Mouse (Mus musculus): Measurements from ENCODE around the gene Dmbx1. TPM values are rescaled to one million over a fixed set of nuclear protein-coding genes. Genes with fewer than 3 reads are reported as not detected.

Gene Dmbx1
- 0.14 TPM for polyA plus RNA-seq (2014; fragmentation: Illumina TruSeq; extraction: RNeasy Lipid Tissue Mini Kit (QIAGEN cat#74804))

DNA sequence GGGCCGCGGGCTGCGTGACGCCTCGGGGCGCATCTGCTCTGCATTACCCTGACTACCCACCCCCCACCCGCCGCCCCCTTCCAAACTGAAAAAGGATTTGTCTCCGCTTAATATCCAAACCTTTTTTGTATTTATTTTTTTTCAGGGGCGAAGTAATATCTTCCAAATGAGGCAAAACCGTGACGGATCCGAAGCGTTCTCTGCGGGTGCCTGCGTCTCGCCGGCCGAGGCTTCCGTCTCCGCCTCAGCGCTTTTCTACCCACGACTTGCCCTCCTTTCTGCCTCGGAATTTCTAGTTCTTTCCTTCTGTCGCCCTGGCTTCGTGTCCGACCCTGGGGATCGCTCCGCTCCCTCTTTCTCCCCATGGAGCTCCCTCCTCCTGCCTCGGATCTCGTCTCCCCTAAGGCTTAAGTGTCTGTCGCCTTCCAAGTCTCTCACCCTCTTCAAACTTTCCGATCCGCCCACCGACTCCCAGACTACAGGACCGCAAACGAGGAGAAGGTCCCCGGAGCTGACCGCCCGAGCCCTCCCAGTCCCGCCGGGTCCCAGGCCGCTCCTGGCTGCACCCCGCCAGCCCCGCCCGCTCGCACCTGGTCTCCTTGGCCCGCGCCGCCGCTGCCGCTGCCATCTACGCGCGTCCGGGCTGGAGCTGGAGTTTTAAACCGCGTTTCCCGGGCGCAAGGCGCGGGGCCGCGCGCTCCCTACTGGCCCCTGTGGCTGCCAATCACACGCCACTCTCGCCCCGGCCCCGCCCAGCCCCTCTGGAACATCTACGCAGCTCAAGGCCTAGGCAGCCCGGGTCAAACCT, at the start of gene Dmbx1:
TSS of gene Dmbx1 (minus strand) at position 632 of the 808 bp plus-strand sequence.

DNA sequence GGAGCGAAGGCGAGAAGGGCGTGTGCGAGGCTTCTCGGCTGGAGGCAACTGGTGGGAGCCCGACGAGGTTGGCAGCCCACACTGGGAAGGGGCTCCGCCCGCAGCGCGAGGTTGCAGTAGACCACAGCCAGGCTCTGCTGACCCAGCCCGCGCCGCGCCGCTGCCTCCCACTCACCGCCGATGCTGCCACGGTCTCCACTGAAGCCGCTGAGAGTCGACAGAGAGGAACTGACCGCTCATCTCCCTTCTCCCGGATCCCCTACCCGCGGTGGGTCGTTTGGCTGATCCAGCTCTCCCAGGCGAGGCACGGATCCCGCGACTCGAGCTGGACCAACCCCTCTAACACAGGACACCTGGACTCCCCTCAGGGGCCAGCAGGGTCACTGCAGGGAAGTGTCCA, 49.2 kb downstream of the Dmbx1 start, which contains the start of gene 6430628N08Rik:
TSS of gene 6430628N08Rik (plus strand) at position 113 of the 400 bp plus-strand sequence.

DNA sequence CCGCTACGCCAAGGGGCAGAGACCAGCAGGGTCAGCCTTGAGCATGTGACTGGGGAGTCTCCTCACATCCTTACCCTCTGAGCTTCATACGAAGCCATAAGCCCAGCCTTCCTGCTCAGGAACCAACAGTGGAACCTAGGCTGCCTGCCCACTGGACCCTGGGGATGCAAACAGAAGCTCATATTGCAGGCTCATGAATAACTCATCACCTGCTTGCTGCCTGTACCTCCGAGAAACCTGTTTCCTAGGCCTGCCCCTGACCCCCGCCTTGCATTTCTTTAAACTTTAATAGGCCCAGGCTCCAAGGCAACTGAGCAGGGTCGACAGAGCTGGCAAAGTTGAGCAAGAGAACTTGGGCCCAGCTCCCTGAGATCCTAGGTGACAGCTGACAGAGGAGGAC, 55.7 kb downstream of the Dmbx1 start, which contains the start of gene Kncn:
TSS of gene Kncn (plus strand) at position 379 of the 400 bp plus-strand sequence.

Other genes starting within 250 kb of the Dmbx1 start
- 122 TPM for gene Efcab14, start 202.2 kb downstream of the Dmbx1 start, polyA plus RNA-seq (2014; fragmentation: Illumina TruSeq; extraction: RNeasy Lipid Tissue Mini Kit (QIAGEN cat#74804))
- not detected for gene Tex38, start 158.9 kb downstream of the Dmbx1 start, polyA plus RNA-seq (2014; fragmentation: Illumina TruSeq; extraction: RNeasy Lipid Tissue Mini Kit (QIAGEN cat#74804))
- 144 TPM for gene Atpaf1, start 155.1 kb downstream of the Dmbx1 start, polyA plus RNA-seq (2014; fragmentation: Illumina TruSeq; extraction: RNeasy Lipid Tissue Mini Kit (QIAGEN cat#74804))
- 10.7 TPM for gene Mob3c, start 111.8 kb downstream of the Dmbx1 start, polyA plus RNA-seq (2014; fragmentation: Illumina TruSeq; extraction: RNeasy Lipid Tissue Mini Kit (QIAGEN cat#74804))
- gene Mknk1, start 100.7 kb downstream of the Dmbx1 start, polyA plus RNA-seq (2014; fragmentation: Illumina TruSeq; extraction: RNeasy Lipid Tissue Mini Kit (QIAGEN cat#74804)), result 10.3 TPM
- not detected for gene Kncn, start 55.5 kb downstream of the Dmbx1 start, polyA plus RNA-seq (2014; fragmentation: Illumina TruSeq; extraction: RNeasy Lipid Tissue Mini Kit (QIAGEN cat#74804))
- not detected for gene 6430628N08Rik, start 49.3 kb downstream of the Dmbx1 start, polyA plus RNA-seq (2014; fragmentation: Illumina TruSeq; extraction: RNeasy Lipid Tissue Mini Kit (QIAGEN cat#74804))
- gene Faah, start 78.0 kb upstream of the Dmbx1 start, polyA plus RNA-seq (2014; fragmentation: Illumina TruSeq; extraction: RNeasy Lipid Tissue Mini Kit (QIAGEN cat#74804)), result 1.1 TPM
- gene Nsun4, start 114.0 kb upstream of the Dmbx1 start, polyA plus RNA-seq (2014; fragmentation: Illumina TruSeq; extraction: RNeasy Lipid Tissue Mini Kit (QIAGEN cat#74804)), result 10.5 TPM
- gene Uqcrh, start 135.1 kb upstream of the Dmbx1 start, polyA plus RNA-seq (2014; fragmentation: Illumina TruSeq; extraction: RNeasy Lipid Tissue Mini Kit (QIAGEN cat#74804)), result 188 TPM
- gene Lrrc41, start 135.3 kb upstream of the Dmbx1 start, polyA plus RNA-seq (2014; fragmentation: Illumina TruSeq; extraction: RNeasy Lipid Tissue Mini Kit (QIAGEN cat#74804)), result 13.3 TPM
- gene Rad54l, start 183.8 kb upstream of the Dmbx1 start, polyA plus RNA-seq (2014; fragmentation: Illumina TruSeq; extraction: RNeasy Lipid Tissue Mini Kit (QIAGEN cat#74804)), result 4.5 TPM
- 7.3 TPM for gene Pomgnt1, start 183.9 kb upstream of the Dmbx1 start, polyA plus RNA-seq (2014; fragmentation: Illumina TruSeq; extraction: RNeasy Lipid Tissue Mini Kit (QIAGEN cat#74804))
- 4.8 TPM for gene Lurap1, start 211.4 kb upstream of the Dmbx1 start, polyA plus RNA-seq (2014; fragmentation: Illumina TruSeq; extraction: RNeasy Lipid Tissue Mini Kit (QIAGEN cat#74804))
- 18.3 TPM for gene Tspan1, start 227.7 kb upstream of the Dmbx1 start, polyA plus RNA-seq (2014; fragmentation: Illumina TruSeq; extraction: RNeasy Lipid Tissue Mini Kit (QIAGEN cat#74804))
- not detected for gene 1700042G07Rik, start 233.4 kb upstream of the Dmbx1 start, polyA plus RNA-seq (2014; fragmentation: Illumina TruSeq; extraction: RNeasy Lipid Tissue Mini Kit (QIAGEN cat#74804))
- 2.2 TPM for gene Gm49337, start 233.5 kb upstream of the Dmbx1 start, polyA plus RNA-seq (2014; fragmentation: Illumina TruSeq; extraction: RNeasy Lipid Tissue Mini Kit (QIAGEN cat#74804))

Data from ovary, adult 10 weeks (tissue).